Mouse (Mus musculus): Measurements from ENCODE around the gene Cfap43. TPM values are rescaled to one million over a fixed set of nuclear protein-coding genes. Genes with fewer than 3 reads are reported as not detected.

Gene Cfap43
- total and polyA plus RNA-seq, 2 experiments from 2014 or later, result 2.8 TPM

DNA sequence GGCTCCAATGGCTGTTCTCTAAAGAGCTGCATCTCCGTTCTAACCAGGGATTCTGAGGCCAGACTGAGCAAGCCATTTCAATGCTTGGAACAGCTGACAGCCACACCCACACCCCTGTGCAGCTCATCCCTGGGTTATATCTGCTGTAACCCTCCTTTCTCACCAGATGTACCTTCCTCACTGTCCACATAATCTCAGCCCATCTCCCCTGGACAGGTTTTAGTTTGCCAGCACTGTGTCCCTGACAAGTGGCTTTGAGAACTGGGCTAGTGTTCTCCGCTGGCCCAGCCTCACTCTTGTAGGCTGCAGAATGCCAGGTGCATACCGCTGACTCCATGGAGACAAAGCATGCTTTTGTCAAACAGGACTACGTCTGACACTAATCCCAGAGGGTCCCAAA is 1.7 kb downstream of the Cfap43 start:
- Histone ChIP-seq H3K9ac (replicated peaks; ENCODE audit: low read length) (no peak overlapping the region), H3K4me2 (ENCODE audit: low read depth, low read length) (peak overlapping the region; percentile 97; the same call in 1 of the 2 replicates), H3K36me3 (ENCODE audit: insufficient read depth, low read length) (no peaks in the 10 kb centered on the region), H3K27ac (no peak overlapping the region), H3K27me3 (ENCODE audit: insufficient read depth, low read length) (no peaks in the 10 kb centered on the region), H3K4me1 (ENCODE audit: insufficient read depth, low read length) (no peaks in the 10 kb centered on the region), H3K4me3 (ENCODE audit: low read length) (no peak overlapping the region), H3K9me3 (ENCODE audit: low read length) (no peaks in the 10 kb centered on the region)
- ATAC-seq, result no peak
- no peak for TF ChIP-seq CTCF (IDR thresholded peaks at IDR 0.05; ENCODE audit: low read depth)
- no peak for DNase-seq (ENCODE audit: low spot score)
- 24% methylated on average over 4 of the region's 4 CpGs for WGBS

DNA sequence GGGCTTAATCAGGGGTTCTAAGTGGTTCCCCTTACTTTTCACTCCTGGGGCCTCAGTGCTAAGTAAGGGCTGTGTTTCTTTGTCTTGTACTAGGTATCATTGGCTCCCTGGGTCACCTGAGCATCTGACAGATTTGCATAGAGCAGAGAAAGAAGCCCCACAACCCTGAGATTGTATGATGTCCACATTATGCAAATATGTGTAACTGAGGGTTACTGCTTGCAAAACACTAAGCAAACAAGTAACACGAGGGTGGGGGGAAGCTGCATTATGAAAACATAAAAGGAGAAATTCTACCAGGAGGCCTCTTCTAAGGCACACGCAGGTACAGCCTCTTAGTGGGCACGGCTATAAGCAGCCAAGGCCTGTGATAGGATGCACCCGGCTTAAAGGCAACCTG is 3.8 kb downstream of the Cfap43 start:
- H3K4me2 ChIP-seq (ENCODE audit: low read depth, low read length), result no peak overlapping the region
- no peak for TF ChIP-seq CTCF (IDR thresholded peaks at IDR 0.05; ENCODE audit: low read depth)
- no peaks in the 10 kb centered on the region for H3K36me3 ChIP-seq (ENCODE audit: insufficient read depth, low read length)
- no peak overlapping the region for H3K27ac ChIP-seq
- no peak overlapping the region for H3K9ac ChIP-seq (replicated peaks; ENCODE audit: low read length)
- DNase-seq (ENCODE audit: low spot score) (no peak), ATAC-seq (no peak)
- H3K4me1 ChIP-seq (ENCODE audit: insufficient read depth, low read length), result no peaks in the 10 kb centered on the region
- no peak overlapping the region for H3K4me3 ChIP-seq (ENCODE audit: low read length)
- WGBS, result 80% methylated on average over 4 of the region's 4 CpGs
- no peaks in the 10 kb centered on the region for H3K9me3 ChIP-seq (ENCODE audit: low read length)
- no peaks in the 10 kb centered on the region for H3K27me3 ChIP-seq (ENCODE audit: insufficient read depth, low read length)

DNA sequence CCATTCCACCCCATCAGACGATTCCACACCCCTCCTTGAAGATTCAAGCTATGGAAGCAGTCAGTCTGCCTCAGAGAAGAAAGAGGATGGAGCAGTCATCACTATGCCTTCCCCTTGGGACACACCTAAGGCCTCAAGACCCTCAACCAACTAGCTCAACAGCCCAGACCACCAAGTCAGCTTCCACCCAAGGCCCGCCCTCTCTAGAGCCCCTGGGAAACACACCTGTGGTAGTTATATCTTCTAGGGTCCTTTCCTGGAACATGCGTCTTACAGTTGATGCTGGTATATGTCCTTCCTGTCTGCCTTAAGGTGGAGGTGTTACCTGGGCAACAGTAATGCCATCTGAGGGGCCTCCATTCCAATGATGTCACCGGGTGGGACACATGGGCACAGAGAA is 4.9 kb downstream of the Cfap43 start:
- no peak for DNase-seq (ENCODE audit: low spot score)
- Histone ChIP-seq H3K9ac (replicated peaks; ENCODE audit: low read length) (no peak overlapping the region), H3K27me3 (ENCODE audit: insufficient read depth, low read length) (no peaks in the 10 kb centered on the region), H3K4me2 (ENCODE audit: low read depth, low read length) (no peak overlapping the region), H3K9me3 (ENCODE audit: low read length) (no peaks in the 10 kb centered on the region), H3K36me3 (ENCODE audit: insufficient read depth, low read length) (no peaks in the 10 kb centered on the region), H3K27ac (no peak overlapping the region), H3K4me1 (ENCODE audit: insufficient read depth, low read length) (no peaks in the 10 kb centered on the region), H3K4me3 (ENCODE audit: low read length) (no peak overlapping the region)
- no peak for TF ChIP-seq CTCF (IDR thresholded peaks at IDR 0.05; ENCODE audit: low read depth)
- 93% methylated on average over 4 of the region's 4 CpGs for WGBS
- ATAC-seq, result no peak

DNA sequence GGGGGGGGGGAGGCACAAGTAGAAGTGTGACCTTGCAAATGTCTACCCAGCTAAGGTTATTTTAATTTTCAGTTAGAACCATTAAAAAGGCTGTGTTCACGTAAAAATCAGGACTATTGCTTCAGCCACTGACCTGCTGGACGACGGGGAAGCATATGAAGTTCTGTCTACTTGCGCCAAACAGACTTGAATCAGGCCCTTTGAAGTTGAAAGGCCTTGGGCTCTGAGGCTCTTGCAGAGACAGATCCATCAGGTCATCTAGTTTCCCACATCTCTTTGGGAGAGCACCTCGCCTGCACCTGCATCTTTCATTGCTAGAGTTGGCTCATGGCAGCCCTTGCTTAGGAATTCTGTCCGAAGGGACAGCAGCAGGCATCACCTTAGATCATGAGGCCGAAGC is 5.7 kb downstream of the Cfap43 start:
- H3K9me3 ChIP-seq (ENCODE audit: low read length), result no peaks in the 10 kb centered on the region
- 97% methylated on average over 7 of the region's 7 CpGs for WGBS
- no peak for ATAC-seq
- no peaks in the 10 kb centered on the region for H3K36me3 ChIP-seq (ENCODE audit: insufficient read depth, low read length)
- no peak for DNase-seq (ENCODE audit: low spot score)
- no peaks in the 10 kb centered on the region for H3K4me1 ChIP-seq (ENCODE audit: insufficient read depth, low read length)
- no peak overlapping the region for H3K27ac ChIP-seq
- no peak overlapping the region for H3K9ac ChIP-seq (replicated peaks; ENCODE audit: low read length)
- TF ChIP-seq CTCF (IDR thresholded peaks at IDR 0.05; ENCODE audit: low read depth), result no peak
- H3K27me3 ChIP-seq (ENCODE audit: insufficient read depth, low read length), result no peaks in the 10 kb centered on the region
- H3K4me2 ChIP-seq (ENCODE audit: low read depth, low read length), result no peak overlapping the region
- no peak overlapping the region for H3K4me3 ChIP-seq (ENCODE audit: low read length)

DNA sequence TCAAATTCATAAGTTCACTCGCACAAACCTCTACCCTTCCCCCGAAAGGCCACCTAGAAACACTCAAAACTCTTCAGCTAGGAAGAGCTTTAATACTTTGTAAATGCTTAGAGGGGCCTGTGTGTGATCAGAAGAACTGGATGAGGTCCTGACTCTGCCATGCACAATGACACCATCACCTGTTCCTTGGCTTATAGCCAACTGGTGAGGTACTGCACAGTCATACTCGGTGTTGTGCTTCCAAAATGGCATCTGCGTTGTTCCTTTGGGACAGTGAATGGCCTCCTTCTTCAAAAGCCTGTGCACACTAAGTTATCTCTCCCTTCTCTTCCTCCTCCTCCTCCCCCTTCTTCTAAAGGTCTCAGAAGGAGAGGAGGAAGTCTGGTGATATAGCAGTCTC is 8.3 kb downstream of the Cfap43 start:
- H3K4me2 ChIP-seq (ENCODE audit: low read depth, low read length), result no peak overlapping the region
- H3K4me3 ChIP-seq (ENCODE audit: low read length), result no peak overlapping the region
- no peak overlapping the region for H3K27ac ChIP-seq
- H3K9me3 ChIP-seq (ENCODE audit: low read length), result no peaks in the 10 kb centered on the region
- WGBS, result 88% methylated on average over 4 of the region's 4 CpGs
- no peak overlapping the region for H3K9ac ChIP-seq (replicated peaks; ENCODE audit: low read length)
- H3K27me3 ChIP-seq (ENCODE audit: insufficient read depth, low read length), result no peaks in the 10 kb centered on the region
- no peak for TF ChIP-seq CTCF (IDR thresholded peaks at IDR 0.05; ENCODE audit: low read depth)
- H3K36me3 ChIP-seq (ENCODE audit: insufficient read depth, low read length), result no peaks in the 10 kb centered on the region
- no peak for ATAC-seq
- no peaks in the 10 kb centered on the region for H3K4me1 ChIP-seq (ENCODE audit: insufficient read depth, low read length)
- DNase-seq (ENCODE audit: low spot score), result no peak

DNA sequence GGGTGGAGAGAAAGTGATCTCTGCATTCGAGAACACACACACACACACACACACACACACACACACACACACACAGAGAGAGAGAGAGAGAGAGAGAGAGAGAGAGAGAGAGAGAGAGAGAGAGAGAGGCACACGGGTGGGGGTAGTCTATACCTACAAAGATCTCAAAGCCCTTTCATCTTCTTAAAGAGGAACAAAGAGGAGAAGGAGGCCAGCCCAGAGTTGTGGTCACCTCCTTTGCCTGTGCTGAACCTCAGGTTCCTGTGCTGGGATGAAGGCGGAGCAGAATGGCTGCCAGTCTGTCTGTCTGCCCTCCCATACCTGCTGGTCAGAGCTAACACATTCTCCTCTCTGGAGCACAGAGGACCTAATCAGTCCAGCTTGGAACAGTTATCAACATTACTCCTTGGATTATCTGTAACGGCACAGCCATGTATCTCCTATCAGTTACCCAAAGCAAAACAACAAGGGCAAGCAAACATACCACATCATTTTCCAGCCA is 8.9 kb downstream of the Cfap43 start:
- H3K27me3 ChIP-seq (ENCODE audit: insufficient read depth, low read length), result no peaks in the 10 kb centered on the region
- TF ChIP-seq CTCF (IDR thresholded peaks at IDR 0.05; ENCODE audit: low read depth), result no peak
- WGBS, result 41% methylated on average over 4 of the region's 4 CpGs
- DNase-seq (ENCODE audit: low spot score) (no peak), ATAC-seq (no peak)
- H3K9ac ChIP-seq (replicated peaks; ENCODE audit: low read length), result peak overlapping the region; percentile 36; the same call in 1 of the 2 replicates
- no peaks in the 10 kb centered on the region for H3K9me3 ChIP-seq (ENCODE audit: low read length)
- peak overlapping the region; percentile 44 for H3K4me2 ChIP-seq (ENCODE audit: low read depth, low read length)
- no peaks in the 10 kb centered on the region for H3K4me1 ChIP-seq (ENCODE audit: insufficient read depth, low read length)
- peak overlapping the region; percentile 45; the same call in 1 of the 2 replicates for H3K27ac ChIP-seq
- no peak overlapping the region for H3K4me3 ChIP-seq (ENCODE audit: low read length)
- no peaks in the 10 kb centered on the region for H3K36me3 ChIP-seq (ENCODE audit: insufficient read depth, low read length)

DNA sequence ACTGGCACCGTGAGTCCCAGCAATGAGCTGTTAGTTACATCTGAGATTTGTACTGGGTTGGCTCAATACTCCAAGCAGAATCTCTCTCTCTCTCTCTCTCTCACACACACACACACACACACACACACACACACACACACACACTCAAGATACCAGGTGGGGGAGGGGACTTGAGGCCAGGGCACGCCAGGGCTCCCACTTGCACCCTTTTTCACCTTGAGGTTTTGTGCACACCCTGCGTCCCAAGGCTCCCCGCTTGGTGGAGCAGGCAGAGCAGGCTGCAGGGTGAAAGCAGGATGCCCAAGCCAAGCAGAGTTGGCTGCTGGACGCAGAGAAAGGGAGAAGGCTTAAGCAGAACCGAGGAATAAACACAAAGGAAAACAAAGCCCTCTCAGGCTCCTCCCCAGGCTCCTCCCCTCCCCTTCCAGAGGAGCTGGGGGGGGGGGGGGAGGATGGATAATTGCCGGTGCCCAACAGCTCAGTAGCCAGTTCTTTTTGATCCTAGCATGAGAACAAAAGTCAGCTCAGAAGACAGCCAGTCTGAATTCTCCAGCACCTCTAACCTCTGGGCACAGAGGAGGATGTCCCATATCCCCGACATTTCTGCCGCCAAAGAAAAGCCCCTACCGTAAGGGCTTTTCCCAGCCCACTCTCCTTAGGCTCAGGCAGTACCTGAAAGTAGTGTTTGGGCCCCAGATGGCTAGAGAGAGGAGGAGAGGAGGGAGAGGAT is 9.5 kb downstream of the Cfap43 start:
- WGBS, result 2% methylated on average over 10 of the region's 10 CpGs
- Histone ChIP-seq H3K9ac (replicated peaks; ENCODE audit: low read length) (peak overlapping the region; percentile 36), H3K4me2 (ENCODE audit: low read depth, low read length) (peak overlapping the region; percentile 44), H3K4me3 (ENCODE audit: low read length) (peak overlapping the region; percentile 10; the same call in 1 of the 2 replicates), H3K9me3 (ENCODE audit: low read length) (no peaks in the 10 kb centered on the region), H3K27me3 (ENCODE audit: insufficient read depth, low read length) (no peaks in the 10 kb centered on the region), H3K27ac (peak overlapping the region; percentile 27), H3K4me1 (ENCODE audit: insufficient read depth, low read length) (no peaks in the 10 kb centered on the region), H3K36me3 (ENCODE audit: insufficient read depth, low read length) (no peaks in the 10 kb centered on the region)
- TF ChIP-seq CTCF (IDR thresholded peaks at IDR 0.05; ENCODE audit: low read depth), result no peak
- peak; percentile 55 for DNase-seq (ENCODE audit: low spot score)
- ATAC-seq, result peak; percentile 72
